ENCODE assay signal across 8 mouse cellular contexts in genomic region chr13:46534171-46534968, GRCm38 (mm10). TPM values are rescaled to one million over a fixed set of nuclear protein-coding genes. Genes with fewer than 3 reads are reported as not detected.
A peak's percentile ranks its signal among the peaks of the same experiment; 100 is the strongest.
DNase-seq lines count a peak whose midpoint lies in the region; ATAC-seq lines count a peak whose summit lies in the region.

No protein-coding gene starts in this region.

- no peak overlapping the region for H3K9ac ChIP-seq in kidney, embryonic 14.5 days (ENCODE audit: low read depth, low read length)
- H3K9ac ChIP-seq in forebrain, embryonic 13.5 days: peak overlapping the region; percentile 52
- 0 out of 2 replicates have a peak overlapping the region, but pooled peaks have one; percentile 37 for H3K9ac ChIP-seq in limb, embryonic 12.5 days (replicated peaks)

- DNase-seq in kidney, adult 18-20 months: no peak
- DNase-seq in retina, embryonic 14.5 days (ENCODE audit: low spot score): peak; percentile 58
- no peak for DNase-seq in adipocyte (ENCODE audit: low spot score)
- DNase-seq in adrenal gland, postnatal 36 days: no peak
- no peak for DNase-seq in kidney, adult 11 months

- H3K9me3 ChIP-seq in kidney, embryonic 14.5 days (ENCODE audit: control insufficient read depth, low read length): no peaks in the 10 kb centered on the region
- no peaks in the 10 kb centered on the region for H3K9me3 ChIP-seq in forebrain, embryonic 13.5 days (replicated peaks)
- H3K9me3 ChIP-seq in limb, embryonic 12.5 days: no peaks in the 10 kb centered on the region

- no peaks in the 10 kb centered on the region for H3K27me3 ChIP-seq in kidney, embryonic 14.5 days (ENCODE audit: control insufficient read depth, insufficient read depth, low read length)
- peaks cover 8% of the 10 kb centered on the region for H3K27me3 ChIP-seq in forebrain, embryonic 13.5 days
- H3K27me3 ChIP-seq in limb, embryonic 12.5 days: no peaks in the 10 kb centered on the region

- H3K27ac ChIP-seq in kidney, embryonic 14.5 days (ENCODE audit: low read depth, low read length): peak overlapping the region; percentile 43; the same call in 1 of the 2 replicates
- peak overlapping the region; percentile 51 for H3K27ac ChIP-seq in forebrain, embryonic 13.5 days
- no peak overlapping the region for H3K27ac ChIP-seq in limb, embryonic 12.5 days

- ATAC-seq in kidney, embryonic 14.5 days (ENCODE audit: low FRiP score, low TSS enrichment): peak; percentile 66
- peak; percentile 71 for ATAC-seq in forebrain, embryonic 13.5 days
- peak; percentile 75 for ATAC-seq in limb, embryonic 12.5 days (ENCODE audit: insufficient number of reproducible peaks, insufficient read depth, low FRiP score, low TSS enrichment, low read depth)

- H3K4me3 ChIP-seq in kidney, embryonic 14.5 days (ENCODE audit: low read length): no peak overlapping the region
- H3K4me3 ChIP-seq in forebrain, embryonic 13.5 days: no peak overlapping the region
- H3K4me3 ChIP-seq in limb, embryonic 12.5 days (replicated peaks): no peak overlapping the region

- no peaks in the 10 kb centered on the region for H3K36me3 ChIP-seq in kidney, embryonic 14.5 days (ENCODE audit: control insufficient read depth, insufficient read depth, low read length)
- H3K36me3 ChIP-seq in forebrain, embryonic 13.5 days (ENCODE audit: poor library complexity, severe bottlenecking): no peaks in the 10 kb centered on the region
- H3K36me3 ChIP-seq in limb, embryonic 12.5 days: no peaks in the 10 kb centered on the region

- WGBS in kidney, embryonic 14.5 days: 15% methylated on average over 11 of the region's 11 CpGs
- under 1% methylated on average over 11 of the region's 11 CpGs for WGBS in forebrain, embryonic 13.5 days
- WGBS in limb, embryonic 12.5 days: 27% methylated on average over 11 of the region's 11 CpGs

- H3K4me1 ChIP-seq in kidney, embryonic 14.5 days (ENCODE audit: control insufficient read depth, insufficient read depth, low read length): peaks cover 16% of the 10 kb centered on the region
- H3K4me1 ChIP-seq in forebrain, embryonic 13.5 days: peaks cover 21% of the 10 kb centered on the region
- H3K4me1 ChIP-seq in limb, embryonic 12.5 days (replicated peaks): peaks cover 12% of the 10 kb centered on the region

- peak overlapping the region; percentile 29 for H3K4me2 ChIP-seq in kidney, embryonic 14.5 days (replicated peaks; ENCODE audit: low read depth, low read length)
- peak overlapping the region; percentile 51 for H3K4me2 ChIP-seq in forebrain, embryonic 13.5 days
- H3K4me2 ChIP-seq in limb, embryonic 12.5 days: peak overlapping the region; percentile 24; the same call in 1 of the 2 replicates

RNA-seq across cellular contexts. Expression of gene Cap2, which starts 32.7 kb away (rescaled TPM):
- polyA plus RNA-seq in kidney, embryonic 14.5 days (2014; fragmentation: Nextera tagmentation; extraction: Ambion mirVana): 8.7 and 8.9 TPM in 2 replicates
- polyA plus RNA-seq in forebrain, embryonic 13.5 days (2015; fragmentation: Nextera tagmentation; extraction: Ambion mirVana): 10.8 and 11.8 TPM in 2 replicates
- polyA plus RNA-seq in limb, embryonic 12.5 days (2016; fragmentation: Nextera tagmentation; extraction: Ambion mirVana): 13.1 and 13.3 TPM in 2 replicates
- total RNA-seq in adrenal gland, postnatal 36 days (2021): 1 to 10 TPM; 3.4 to 4.5 TPM
